Mouse (Mus musculus) forebrain, embryonic 15.5 days (tissue): Measurements from ENCODE around the gene Ntsr1. TPM values are rescaled to one million over a fixed set of nuclear protein-coding genes. Genes with fewer than 3 reads are reported as not detected.

ENCODE experiments used
- ATAC-seq: fragments of 200-750 bp; cut with Nextera tagmentation; replicated peaks from 2 replicates; pipeline ENCODE4 v1.8.0; 2017; ENCODE audit warnings: mild to moderate bottlenecking, moderate TSS enrichment, moderate library complexity
- H3K27ac ChIP-seq: fragments of 300-500 bp; sonication (generic); replicated peaks from 2 replicates; pipeline ENCODE4 v1.5.1; 2015; ENCODE audit warnings: mild to moderate bottlenecking, inconsistent platforms
- H3K27me3 ChIP-seq: fragments of 300-500 bp; sonication (generic); 2 replicates; pipeline ENCODE4 v1.6.1; 2015; ENCODE audit warnings: inconsistent platforms
- H3K36me3 ChIP-seq: fragments of 300-500 bp; sonication (generic); 2 replicates; pipeline ENCODE4 v1.6.1; 2015; ENCODE audit warnings: mild to moderate bottlenecking, inconsistent platforms
- H3K4me1 ChIP-seq: fragments of 300-500 bp; sonication (generic); 2 replicates; pipeline ENCODE4 v1.6.1; 2015; ENCODE audit warnings: inconsistent platforms
- H3K4me2 ChIP-seq: fragments of 300-500 bp; sonication (generic); replicated peaks from 2 replicates; pipeline ENCODE4 v1.6.1; 2015; ENCODE audit warnings: mild to moderate bottlenecking, inconsistent platforms
- H3K4me3 ChIP-seq: fragments of 300-500 bp; sonication (generic); 2 replicates; pipeline ENCODE4 v1.5.1; 2015; ENCODE audit warnings: mild to moderate bottlenecking, inconsistent platforms
- H3K9ac ChIP-seq: fragments of 300-500 bp; sonication (generic); replicated peaks from 2 replicates; pipeline ENCODE4 v1.6.1; 2015; ENCODE audit warnings: mild to moderate bottlenecking, inconsistent platforms
- H3K9me3 ChIP-seq: fragments of 300-500 bp; sonication (generic); 2 replicates; pipeline ENCODE4 v1.6.1; 2016; ENCODE audit warnings: inconsistent platforms
- WGBS: fragments of 180-500 bp; shearing (Covaris S2); methylation state at CpG from one replicate; pipeline ENCODE4 v1.1.7; 2015; ENCODE audit warnings: mixed read lengths; 5-methylcytosine and 5-hydroxymethylcytosine counted together
- polyA plus RNA-seq: library from polyadenylated mRNA; unstranded; fragments of >200 nt; fragmentation: Nextera tagmentation; extraction: Ambion mirVana; gene quantifications from 2 replicates; pipeline ENCODE4 v1.2.1, GENCODE M21; 2015

Ntsr1 gene
- polyA plus RNA-seq, 1 experiment from 2014 or later = 8.0 TPM

- Histone ChIP-seq H3K27me3 (no peaks in the 10 kb centered on the region), H3K27ac (0 out of 2 replicates have a peak overlapping the region, but pooled peaks have one; percentile 2), H3K9ac (no peak overlapping the region), H3K36me3 (no peaks in the 10 kb centered on the region), H3K9me3 (no peaks in the 10 kb centered on the region), H3K4me2 (no peak overlapping the region), H3K4me1 (peaks cover 23% of the 10 kb centered on the region), H3K4me3 (no peak overlapping the region)
- WGBS = 49% methylated on average over 14 of the region's 14 CpGs
- ATAC-seq = no peak
These were observed 8.8 kb downstream of the Ntsr1 start for GRCm38 (mm10) chr2:180508455-180509115.

- H3K36me3 ChIP-seq = no peaks in the 10 kb centered on the region
- H3K9ac ChIP-seq = no peak overlapping the region
- H3K27ac ChIP-seq = no peak overlapping the region
- no peaks in the 10 kb centered on the region for H3K27me3 ChIP-seq
- no peak for ATAC-seq
- no peak overlapping the region for H3K4me2 ChIP-seq
- peaks cover 24% of the 10 kb centered on the region for H3K4me1 ChIP-seq
- 90% methylated on average over 5 of the region's 5 CpGs for WGBS
- H3K4me3 ChIP-seq = no peak overlapping the region
- H3K9me3 ChIP-seq = no peaks in the 10 kb centered on the region
These were observed 11.1 kb downstream of the Ntsr1 start for GRCm38 (mm10) chr2:180510867-180511266.

DNA sequence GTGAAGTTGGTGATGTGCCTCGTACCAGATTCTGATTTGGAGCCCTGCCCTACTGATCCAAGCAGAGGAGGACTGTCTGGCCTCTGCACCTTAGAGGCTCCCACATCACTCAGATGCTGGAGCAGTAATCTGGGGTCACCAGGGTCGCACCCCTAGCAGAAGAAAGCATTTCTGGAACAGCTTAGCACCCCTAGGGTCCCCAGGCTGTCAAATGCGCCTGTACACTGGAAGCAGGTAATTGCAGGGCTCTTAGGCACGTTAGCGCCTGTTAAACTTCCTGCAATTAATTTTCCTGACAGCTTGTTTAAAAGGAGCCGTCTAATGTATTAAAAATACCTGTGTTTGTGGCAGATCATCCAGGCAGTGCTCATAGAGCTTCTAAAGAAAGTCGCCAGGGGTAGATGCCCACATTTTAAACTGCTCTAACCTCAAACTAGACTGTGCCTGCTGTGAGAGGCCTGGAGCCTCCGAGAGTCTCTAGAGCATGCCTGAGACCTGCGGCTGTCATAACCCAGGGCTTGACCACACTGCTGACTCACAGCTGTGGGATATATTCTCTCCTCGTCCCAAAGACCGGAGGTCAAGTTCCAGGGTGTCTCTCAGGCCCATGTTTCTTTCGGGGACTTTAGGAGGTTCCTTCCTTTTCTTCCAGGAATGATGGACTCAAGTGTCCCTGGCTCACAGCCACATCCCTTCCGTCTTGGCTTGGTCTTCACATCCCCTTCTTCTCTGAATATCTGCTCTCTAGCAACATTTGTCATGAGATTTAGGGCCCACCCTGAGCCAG, 12.3 kb downstream of the Ntsr1 start:
- 0 out of 2 replicates have a peak overlapping the region, but pooled peaks have one; percentile 15 for H3K27ac ChIP-seq
- 62% methylated on average over 13 of the region's 13 CpGs for WGBS
- ATAC-seq = no peak
- peaks cover 14% of the 10 kb centered on the region for H3K4me1 ChIP-seq
- H3K36me3 ChIP-seq = no peaks in the 10 kb centered on the region
- H3K9ac ChIP-seq = no peak overlapping the region
- no peaks in the 10 kb centered on the region for H3K9me3 ChIP-seq
- H3K27me3 ChIP-seq = no peaks in the 10 kb centered on the region
- no peak overlapping the region for H3K4me2 ChIP-seq
- H3K4me3 ChIP-seq = no peak overlapping the region

DNA sequence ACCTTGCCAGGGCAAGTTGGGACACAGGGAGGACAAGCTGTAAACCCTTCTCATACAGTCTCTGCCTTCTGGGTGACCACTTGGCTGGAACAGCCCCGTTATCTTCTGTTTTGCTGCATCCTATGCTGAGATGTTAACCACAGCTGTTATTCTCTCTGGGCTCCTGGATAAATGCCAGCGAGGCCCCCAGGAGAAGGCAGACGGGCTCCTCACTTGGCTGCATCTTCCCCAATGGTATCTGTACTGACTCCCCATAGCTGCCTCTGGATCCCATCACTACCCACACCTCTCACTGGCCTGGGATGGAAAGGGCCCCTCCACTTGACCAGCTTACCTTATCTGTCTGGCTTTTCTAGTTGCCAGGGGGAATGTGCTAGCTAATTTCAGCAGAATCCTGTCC, 13.2 kb downstream of the Ntsr1 start:
- Histone ChIP-seq H3K4me3 (no peak overlapping the region), H3K27me3 (no peaks in the 10 kb centered on the region), H3K9me3 (no peaks in the 10 kb centered on the region), H3K36me3 (no peaks in the 10 kb centered on the region), H3K4me2 (no peak overlapping the region), H3K9ac (no peak overlapping the region), H3K27ac (no peak overlapping the region), H3K4me1 (peaks cover 13% of the 10 kb centered on the region)
- no peak for ATAC-seq
- WGBS = 54% methylated on average over 3 of the region's 3 CpGs

GRCm38 (mm10) chr2:180513835-180514234, 14.1 kb downstream of the Ntsr1 start:
- H3K4me3 ChIP-seq = no peak overlapping the region
- no peaks in the 10 kb centered on the region for H3K9me3 ChIP-seq
- H3K4me2 ChIP-seq = no peak overlapping the region
- H3K9ac ChIP-seq = no peak overlapping the region
- WGBS = 27% methylated on average over 4 of the region's 4 CpGs
- H3K36me3 ChIP-seq = no peaks in the 10 kb centered on the region
- no peak overlapping the region for H3K27ac ChIP-seq
- peaks cover 12% of the 10 kb centered on the region for H3K4me1 ChIP-seq
- no peaks in the 10 kb centered on the region for H3K27me3 ChIP-seq
- ATAC-seq = no peak

DNA sequence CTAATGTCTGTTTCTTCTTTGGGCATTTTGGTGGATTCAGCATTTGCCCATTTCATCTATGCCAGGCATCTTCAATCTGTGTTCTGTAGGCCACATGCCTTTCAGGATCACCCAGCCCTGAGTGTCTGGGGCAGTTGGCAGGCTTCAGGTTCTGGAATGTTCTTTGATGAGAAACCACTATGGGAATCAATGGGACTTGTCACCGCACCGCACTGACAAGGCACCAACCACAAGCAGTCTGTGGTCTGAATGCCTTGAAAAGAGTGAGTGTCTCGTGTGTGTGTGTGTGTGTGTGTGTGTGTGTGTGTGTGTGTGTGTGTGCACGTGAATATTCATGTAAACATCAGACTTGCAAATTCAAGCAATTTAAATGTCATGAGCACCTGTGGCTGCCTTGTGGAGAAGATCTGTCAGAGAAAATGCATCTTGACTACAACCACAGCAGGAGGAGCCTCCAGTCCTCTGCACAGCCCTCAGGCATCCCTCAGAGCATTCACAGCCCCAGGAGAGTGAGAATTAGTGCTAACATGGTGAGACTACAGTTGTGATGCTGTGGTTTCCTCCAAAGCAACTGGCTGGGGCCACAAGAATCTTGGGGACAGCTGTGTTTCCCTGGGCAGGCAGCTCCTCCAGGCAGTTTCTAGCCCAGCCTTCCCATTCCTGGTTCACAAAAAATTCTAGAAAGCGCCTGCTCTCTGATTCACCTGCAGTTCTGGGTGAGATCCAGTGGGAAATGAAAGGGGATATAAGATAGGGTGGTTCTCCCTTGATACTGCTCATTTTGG, 21.9 kb downstream of the Ntsr1 start:
- H3K27me3 ChIP-seq = no peaks in the 10 kb centered on the region
- peaks cover 5% of the 10 kb centered on the region; the same call in 1 of the 2 replicates for H3K4me1 ChIP-seq
- H3K4me2 ChIP-seq = no peak overlapping the region
- H3K9me3 ChIP-seq = no peaks in the 10 kb centered on the region
- WGBS = 43% methylated on average over 5 of the region's 5 CpGs
- H3K27ac ChIP-seq = no peak overlapping the region; the same call in 1 of the 2 replicates
- no peak overlapping the region for H3K4me3 ChIP-seq
- no peaks in the 10 kb centered on the region for H3K36me3 ChIP-seq
- H3K9ac ChIP-seq = no peak overlapping the region
- ATAC-seq = peak; percentile 61; the same call in 1 of the 2 replicates

- no peak for ATAC-seq
- H3K9me3 ChIP-seq = no peaks in the 10 kb centered on the region
- no peak overlapping the region for H3K27ac ChIP-seq
- no peak overlapping the region for H3K9ac ChIP-seq
- H3K4me2 ChIP-seq = no peak overlapping the region
- WGBS = 71% methylated on average over 4 of the region's 4 CpGs
- H3K4me3 ChIP-seq = no peak overlapping the region
- no peaks in the 10 kb centered on the region for H3K36me3 ChIP-seq
- no peaks in the 10 kb centered on the region for H3K27me3 ChIP-seq
- peaks cover 8% of the 10 kb centered on the region for H3K4me1 ChIP-seq
These were observed 23.0 kb downstream of the Ntsr1 start for GRCm38 (mm10) chr2:180522825-180523224.

- WGBS = 58% methylated on average over 7 of the region's 7 CpGs
- no peak overlapping the region for H3K4me2 ChIP-seq
- H3K9me3 ChIP-seq = no peaks in the 10 kb centered on the region
- no peak overlapping the region for H3K9ac ChIP-seq
- H3K4me1 ChIP-seq = peaks cover 30% of the 10 kb centered on the region
- no peak overlapping the region for H3K4me3 ChIP-seq
- H3K36me3 ChIP-seq = no peaks in the 10 kb centered on the region
- H3K27me3 ChIP-seq = no peaks in the 10 kb centered on the region
- no peak for ATAC-seq
- H3K27ac ChIP-seq = peak overlapping the region; percentile 16; the same call in 1 of the 2 replicates
These were observed 27.7 kb downstream of the Ntsr1 start for GRCm38 (mm10) chr2:180527447-180527846.

DNA sequence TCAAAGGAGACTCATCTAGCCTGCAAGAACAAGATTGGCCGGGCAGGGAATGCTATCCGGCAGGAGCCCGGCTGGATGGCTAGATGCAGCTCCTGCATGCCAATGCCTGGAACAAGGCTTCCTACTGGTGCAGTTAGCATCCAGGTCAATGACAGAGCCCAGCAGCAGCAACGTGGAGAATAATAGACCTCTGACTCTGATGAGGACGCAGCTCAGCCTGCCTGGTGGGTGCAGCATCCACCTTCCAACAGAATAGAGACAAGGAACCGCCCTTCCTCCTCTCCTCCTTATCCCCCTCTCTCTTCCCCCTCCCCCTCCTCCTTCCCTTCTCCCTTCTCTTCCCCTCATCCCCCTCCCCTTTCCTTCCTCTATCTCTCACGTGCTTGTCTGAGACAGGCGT, 28.1 kb downstream of the Ntsr1 start:
- H3K9me3 ChIP-seq = no peaks in the 10 kb centered on the region
- no peaks in the 10 kb centered on the region for H3K36me3 ChIP-seq
- H3K4me3 ChIP-seq = no peak overlapping the region
- 22% methylated on average over 8 of the region's 8 CpGs for WGBS
- H3K4me2 ChIP-seq = no peak overlapping the region
- H3K27me3 ChIP-seq = no peaks in the 10 kb centered on the region
- no peak overlapping the region for H3K9ac ChIP-seq
- H3K27ac ChIP-seq = peak overlapping the region; percentile 16; the same call in 1 of the 2 replicates
- peaks cover 35% of the 10 kb centered on the region for H3K4me1 ChIP-seq
- peak; percentile 30; the same call in 1 of the 2 replicates for ATAC-seq

GRCm38 (mm10) chr2:180530130-180530529, 30.4 kb downstream of the Ntsr1 start:
- Histone ChIP-seq H3K27me3 (no peaks in the 10 kb centered on the region), H3K4me1 (peaks cover 37% of the 10 kb centered on the region), H3K9ac (0 out of 2 replicates have a peak overlapping the region, but pooled peaks have one; percentile 7), H3K4me3 (no peak overlapping the region), H3K4me2 (peak overlapping the region; percentile 22; the same call in 1 of the 2 replicates), H3K27ac (peak overlapping the region; percentile 63), H3K36me3 (no peaks in the 10 kb centered on the region), H3K9me3 (no peaks in the 10 kb centered on the region)
- WGBS = 8% methylated on average over 7 of the region's 7 CpGs
- ATAC-seq = peak; percentile 51

DNA sequence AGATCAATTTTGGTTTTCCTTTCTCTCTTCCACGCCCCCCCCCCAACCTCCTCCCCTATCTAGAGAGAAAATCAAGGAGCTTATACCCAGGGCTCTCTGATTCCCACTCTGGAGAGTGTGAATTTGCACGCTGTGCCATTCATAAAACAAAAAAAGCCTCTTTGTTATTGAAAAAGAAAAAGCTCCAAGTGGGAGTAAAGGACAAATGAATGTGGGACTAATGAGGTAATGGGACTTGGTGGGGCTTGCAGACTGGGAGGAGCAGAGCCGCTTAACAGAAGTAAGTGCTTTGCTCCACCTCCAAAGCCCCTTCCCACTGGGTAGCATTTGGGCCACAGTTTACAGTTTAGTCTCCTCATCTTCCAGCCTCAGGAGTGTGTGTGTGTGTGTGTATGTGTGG, 30.8 kb downstream of the Ntsr1 start:
- ATAC-seq = peak; percentile 57
- Histone ChIP-seq H3K9ac (no peak overlapping the region), H3K27ac (peak overlapping the region; percentile 63), H3K36me3 (no peaks in the 10 kb centered on the region), H3K4me3 (no peak overlapping the region), H3K4me2 (no peak overlapping the region; the same call in 1 of the 2 replicates), H3K27me3 (no peaks in the 10 kb centered on the region), H3K4me1 (peaks cover 37% of the 10 kb centered on the region), H3K9me3 (no peaks in the 10 kb centered on the region)
- 0% methylated on average over 3 of the region's 3 CpGs for WGBS
